Mouse (Mus musculus) mature B cell (primary cell): Measurements from ENCODE around the gene Mei4.

Experiments
- in situ Hi-C: fragments of 300-500 bp; cut with MboI; formaldehyde crosslinking; loops from 2 replicates; pipeline ENCODE4 v1.14.3; 2019

Mei4 gene

GRCm38 (mm10) chr9:82160143-82160542, 296.7 kb downstream of the Mei4 start:
- in situ Hi-C loops: no loop called here

DNA sequence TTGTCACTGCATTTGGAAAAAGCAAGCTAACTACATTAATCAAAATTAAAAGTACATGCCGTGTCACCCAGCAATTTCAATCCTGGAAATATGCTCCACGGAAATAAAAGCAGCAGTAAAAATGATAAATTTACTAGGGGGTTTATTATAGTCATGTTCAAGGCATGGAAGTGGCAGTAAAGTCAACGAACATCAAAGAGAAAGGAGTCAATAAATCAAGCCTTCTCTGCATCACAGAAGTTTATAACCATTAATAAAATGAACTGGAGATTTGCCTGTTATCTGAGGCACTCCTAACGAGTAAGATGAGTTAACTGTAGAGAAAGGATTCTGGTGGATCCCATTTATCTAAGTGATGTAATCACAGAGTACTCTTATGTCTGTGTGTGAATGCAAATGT, 298.9 kb downstream of the Mei4 start:
- in situ Hi-C loops: no loop called here

DNA sequence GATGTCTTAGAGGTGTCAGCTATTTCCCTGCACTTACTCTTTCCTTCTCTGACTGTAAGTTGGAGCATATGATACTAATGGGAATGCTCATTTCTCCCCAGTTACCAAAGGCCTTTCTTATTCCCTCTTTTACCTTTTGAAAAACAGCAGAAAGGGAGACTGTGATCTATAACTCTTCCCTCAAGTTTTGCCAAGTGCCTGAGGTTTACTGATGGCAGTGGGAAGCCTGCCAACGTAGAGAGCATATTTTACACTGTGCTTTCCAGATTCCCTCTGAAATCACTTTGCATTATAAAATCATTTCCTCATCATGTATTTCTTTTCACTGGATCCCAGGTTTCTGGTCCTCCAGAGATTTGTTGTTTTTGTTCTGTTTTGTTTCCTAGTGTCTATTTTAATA, 354.5 kb downstream of the Mei4 start:
- in situ Hi-C loops: no loop called here

- in situ Hi-C loops: no loop called here
These were observed 384.4 kb downstream of the Mei4 start for GRCm38 (mm10) chr9:82247695-82248445.
